In the genomic region with DNA sequence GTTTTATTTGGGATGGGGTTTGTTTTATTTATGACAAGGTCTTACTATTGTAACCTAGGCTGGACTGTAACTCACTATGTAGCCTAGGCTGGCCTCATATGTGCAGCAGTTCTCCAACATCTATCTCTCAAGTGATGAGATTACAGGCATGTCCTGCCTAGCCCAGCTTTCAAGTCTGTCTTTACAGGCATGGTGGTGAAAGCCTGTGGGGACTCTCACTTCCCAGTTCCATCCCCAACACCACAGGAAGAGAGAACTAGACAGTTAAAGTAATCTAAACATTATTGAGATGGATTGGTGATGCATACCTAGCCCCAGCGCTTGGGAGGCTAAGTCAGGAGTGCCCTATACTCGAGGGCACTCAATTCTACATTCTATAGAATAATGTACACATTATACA, we compare ENCODE assay signal across 32 mouse cellular contexts.
"Had no signal": no experiment of that assay in that cellular context is flagged by ENCODE, and none has a peak within 500 bp of the region (broad histone marks: within the 10 kb centered on the region; RNA-seq: fewer than 3 reads in every experiment).

No protein-coding gene starts in this region.

- ATAC-seq: liver, embryonic 12.5 days; liver, postnatal 0 days; lung, postnatal 0 days; midbrain, embryonic 13.5 days; midbrain, embryonic 15.5 days; midbrain, embryonic 16.5 days had no signal

- H3K9ac ChIP-seq: limb, embryonic 12.5 days; limb, embryonic 13.5 days; limb, embryonic 15.5 days; liver, embryonic 12.5 days; liver, embryonic 13.5 days; liver, embryonic 14.5 days; liver, embryonic 15.5 days; liver, postnatal 0 days; lung, embryonic 14.5 days; lung, embryonic 15.5 days; midbrain, embryonic 12.5 days; midbrain, embryonic 13.5 days; midbrain, embryonic 15.5 days; neural tube, embryonic 12.5 days had no signal

- H3K4me3 ChIP-seq: left cerebral cortex, adult 2 months; limb, embryonic 10.5 days; limb, embryonic 12.5 days; limb, embryonic 13.5 days; limb, embryonic 15.5 days; liver, embryonic 12.5 days; liver, embryonic 13.5 days; liver, embryonic 15.5 days; lung, embryonic 15.5 days; megakaryocyte, embryonic 14.5 days; midbrain, embryonic 10.5 days; midbrain, embryonic 12.5 days; midbrain, embryonic 13.5 days; midbrain, embryonic 15.5 days; myocyte; neural tube, embryonic 12.5 days had no signal

- H3K4me2 ChIP-seq: limb, embryonic 12.5 days; limb, embryonic 13.5 days; limb, embryonic 15.5 days; liver, embryonic 11.5 days; liver, embryonic 12.5 days; liver, embryonic 13.5 days; liver, embryonic 15.5 days; lung, embryonic 14.5 days; lung, embryonic 15.5 days; midbrain, embryonic 11.5 days; midbrain, embryonic 12.5 days; midbrain, embryonic 13.5 days; midbrain, embryonic 15.5 days; neural tube, embryonic 12.5 days had no signal

- H3K9me3 ChIP-seq: limb, embryonic 10.5 days; limb, embryonic 12.5 days; limb, embryonic 13.5 days; limb, embryonic 15.5 days; liver, embryonic 12.5 days; liver, embryonic 13.5 days; liver, embryonic 15.5 days; lung, embryonic 15.5 days; megakaryocyte, embryonic 14.5 days; midbrain, embryonic 10.5 days; midbrain, embryonic 12.5 days; midbrain, embryonic 13.5 days; midbrain, embryonic 15.5 days; neural tube, embryonic 12.5 days had no signal

- H3K27me3 ChIP-seq: limb, embryonic 12.5 days; limb, embryonic 13.5 days; limb, embryonic 15.5 days; liver, embryonic 12.5 days; liver, embryonic 13.5 days; liver, embryonic 15.5 days; lung, embryonic 15.5 days; megakaryocyte, embryonic 14.5 days; midbrain, embryonic 12.5 days; midbrain, embryonic 13.5 days; midbrain, embryonic 15.5 days; neural tube, embryonic 12.5 days had no signal

- H3K27ac ChIP-seq: left cerebral cortex, adult 2 months; limb, embryonic 10.5 days; limb, embryonic 12.5 days; limb, embryonic 13.5 days; limb, embryonic 15.5 days; liver, embryonic 12.5 days; liver, embryonic 13.5 days; liver, embryonic 14.5 days; liver, embryonic 15.5 days; lung, embryonic 15.5 days; macrophage; midbrain, embryonic 10.5 days; midbrain, embryonic 12.5 days; midbrain, embryonic 13.5 days; midbrain, embryonic 15.5 days; neural tube, embryonic 12.5 days had no signal

- H3K4me1 ChIP-seq: midbrain, embryonic 15.5 days; neural tube, embryonic 12.5 days had no signal

- DNase-seq: left cerebral cortex, postnatal 4 days; liver; liver, embryonic 13.5 days; liver, postnatal 0 days; lung, adult 18-20 months; lung, embryonic 14.5 days; lung, postnatal 10 days; lung, postnatal 14 days; lung, postnatal 36 days; lung, postnatal 4 days; midbrain, embryonic 14.5 days had no signal
